Mouse (Mus musculus): ENCODE measurements at regions not wholly inside any gene's neighbourhood (a gene's known extent, or its start where the extent isn't known, plus 50 kb on each side); places are given as distances from the start of the nearest gene placed in this dataset.

DNA sequence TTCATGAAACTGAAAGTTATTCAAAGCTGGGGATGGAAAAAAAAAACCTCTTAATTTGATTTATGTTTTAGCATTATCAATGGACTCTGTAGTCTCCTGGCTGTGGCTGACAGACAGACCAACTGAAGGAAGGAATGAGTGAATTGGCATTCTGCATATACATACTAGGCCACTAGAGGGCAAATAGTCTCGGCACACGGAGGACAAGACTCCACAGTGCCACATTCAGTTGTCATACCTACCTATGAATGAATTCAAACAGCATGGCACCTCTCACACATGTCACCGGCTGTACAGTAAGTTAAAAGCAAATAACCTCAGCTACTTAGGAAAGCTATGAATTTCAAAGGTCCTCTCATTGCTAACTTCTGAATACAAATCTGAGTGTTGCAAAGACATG, 200.5 kb downstream of the Rab11fip2 start:
- peak; percentile 22 for DNase-seq (ENCODE audit: inconsistent ontology term)

DNA sequence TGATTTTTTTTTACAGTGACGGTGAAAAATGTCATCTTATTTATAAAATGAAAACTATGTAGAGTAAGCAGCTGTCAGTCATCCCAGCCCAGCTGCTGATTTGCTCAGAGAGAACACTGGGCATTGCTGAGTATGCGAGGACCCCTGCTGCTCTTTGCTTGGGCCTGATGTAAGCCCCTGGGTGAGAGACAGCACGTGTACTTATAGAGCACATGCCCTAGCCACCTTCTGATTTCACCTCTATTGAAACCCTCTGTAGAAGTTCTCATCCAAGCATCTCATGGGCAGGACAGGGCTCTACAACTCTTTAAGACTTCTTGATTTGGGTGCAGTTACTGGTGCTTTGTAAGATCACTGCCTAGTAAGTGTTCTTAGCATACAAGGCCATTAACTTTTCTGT, 182.2 kb downstream of the Rab11fip2 start:
- no peak for DNase-seq (ENCODE audit: inconsistent ontology term)

- peak; percentile 36 for DNase-seq (ENCODE audit: inconsistent ontology term)
Observed at GRCm38 (mm10) chr19:59784401-59785046, 158.9 kb downstream of the Rab11fip2 start.

- DNase-seq (ENCODE audit: inconsistent ontology term) = no peak
Observed at GRCm38 (mm10) chr19:59831304-59831703, 112.2 kb downstream of the Rab11fip2 start.

DNA sequence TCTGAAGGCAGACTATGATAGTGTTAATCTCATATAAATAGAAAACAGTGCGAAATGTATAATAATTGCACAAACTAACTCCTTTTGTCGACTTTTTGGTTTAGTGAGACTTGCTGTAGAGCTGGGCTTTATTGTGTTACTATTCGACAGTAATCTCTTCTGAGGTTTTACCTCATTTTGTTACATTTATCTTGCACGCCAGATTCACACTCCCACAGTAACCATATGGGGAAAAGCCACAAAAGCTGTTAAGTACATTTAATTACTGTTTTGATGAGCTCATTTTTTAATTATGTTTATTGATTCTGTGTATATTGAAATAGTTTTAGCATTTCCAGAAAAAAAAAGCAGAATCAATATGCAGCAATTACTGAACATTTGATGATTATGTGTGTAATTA, 106.3 kb downstream of the Rab11fip2 start:
- no peak for DNase-seq (ENCODE audit: inconsistent ontology term)

- DNase-seq (ENCODE audit: inconsistent ontology term) = no peak
Observed at GRCm38 (mm10) chr19:59837628-59838027, 105.8 kb downstream of the Rab11fip2 start.

DNA sequence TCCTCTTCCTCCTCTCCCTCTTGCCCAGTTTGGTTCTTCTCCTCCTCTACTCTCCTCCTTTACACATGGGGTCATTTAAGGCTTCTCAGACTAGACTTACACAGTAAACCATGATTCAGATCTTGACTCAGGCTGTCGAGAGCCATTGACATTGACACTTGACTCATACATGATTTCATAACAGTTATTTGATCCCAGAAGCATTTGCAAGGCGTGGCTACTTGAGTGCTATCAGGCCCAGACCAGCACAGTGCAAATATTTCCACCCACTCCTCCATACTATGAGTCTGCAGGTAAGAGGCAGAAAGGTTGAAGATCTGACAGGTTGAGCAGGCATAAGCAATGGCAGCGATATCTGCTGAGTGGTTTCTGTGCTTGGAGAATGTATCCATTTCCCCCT, 99.2 kb downstream of the Rab11fip2 start:
- DNase-seq (ENCODE audit: inconsistent ontology term) = peak; percentile 24

GRCm38 (mm10) chr19:59846807-59847206, 96.6 kb downstream of the Rab11fip2 start:
- no peak for DNase-seq (ENCODE audit: inconsistent ontology term)

DNA sequence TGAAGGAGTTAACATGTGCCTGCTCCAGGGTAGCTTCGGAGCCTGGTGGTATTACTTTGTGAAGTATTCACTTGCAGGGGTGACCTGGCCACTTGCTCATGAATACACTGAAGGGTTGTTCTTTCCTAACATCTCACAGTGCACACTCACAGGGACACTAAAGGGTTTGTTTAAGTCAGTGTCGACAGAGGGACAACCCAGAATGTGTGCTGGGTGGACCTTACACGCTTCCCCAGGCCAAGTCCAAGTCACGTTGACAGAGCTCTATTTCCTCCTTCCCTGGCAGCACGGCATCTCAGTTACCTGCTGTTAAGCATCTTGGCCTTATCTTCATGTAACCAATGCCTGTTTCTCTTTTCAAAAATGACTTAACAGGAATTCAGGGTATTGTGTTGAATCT, 92.8 kb downstream of the Rab11fip2 start:
- DNase-seq (ENCODE audit: inconsistent ontology term) = no peak

DNA sequence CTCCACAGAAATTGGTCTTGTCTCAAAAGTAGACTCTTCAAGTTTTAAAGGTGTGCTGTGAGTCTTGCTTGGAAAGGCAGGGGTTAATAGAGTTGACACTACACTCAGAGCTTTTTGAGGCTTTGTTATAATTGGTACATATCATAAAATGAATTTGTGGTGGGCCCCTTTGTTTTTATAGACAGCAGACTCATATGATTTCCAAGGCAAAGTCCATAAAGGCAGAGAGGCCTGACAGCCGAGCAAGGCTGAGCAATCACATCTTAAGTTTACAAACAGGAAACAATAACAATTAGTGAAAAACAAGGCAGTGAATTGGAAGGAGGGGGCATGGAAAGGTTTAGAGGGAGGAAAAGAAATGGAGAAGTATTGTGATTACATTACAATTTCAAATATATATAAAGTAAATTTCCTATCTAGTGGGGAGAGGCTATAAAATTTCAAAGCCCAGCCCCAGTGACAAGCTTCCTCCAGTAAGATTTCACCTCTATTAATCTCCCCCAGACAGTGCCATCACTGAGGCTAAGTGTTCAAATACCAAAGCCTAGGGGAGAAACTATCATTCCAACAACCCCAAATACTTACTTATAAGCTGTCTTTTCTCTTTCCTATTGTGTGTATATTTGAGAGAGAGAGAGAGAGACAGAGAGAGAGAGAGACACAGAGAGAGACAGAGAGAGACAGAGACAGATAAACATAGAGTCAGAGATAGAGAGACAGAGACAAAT, 91.3 kb downstream of the Rab11fip2 start:
- DNase-seq (ENCODE audit: inconsistent ontology term) = no peak
